Mouse (Mus musculus) myocyte (in vitro differentiated cells): ENCODE measurements at regions not wholly inside any gene's neighbourhood (a gene's known extent, or its start where the extent isn't known, plus 50 kb on each side); places are given as distances from the start of the nearest gene placed in this dataset.

Experiments used
- H3K27me3 ChIP-seq: one replicate; pipeline ENCODE4 v1.6.1; 2011; ENCODE audit not compliant: control insufficient read depth, insufficient read depth, insufficient read length
- H3K36me3 ChIP-seq: one replicate; pipeline ENCODE4 v1.6.1; 2011; ENCODE audit not compliant: control insufficient read depth, insufficient read depth
- H3K4me2 ChIP-seq: one replicate; pipeline ENCODE4 v1.6.1; 2011; ENCODE audit warnings: low read depth, control low read depth
- H3K4me3 ChIP-seq: one replicate; pipeline ENCODE4 v1.5.1; 2011; ENCODE audit warnings: mild to moderate bottlenecking, control low read depth, moderate library complexity
- H3K79me2 ChIP-seq: one replicate; pipeline ENCODE4 v1.6.1; 2011; ENCODE audit not compliant: control insufficient read depth, insufficient read depth
- H3ac ChIP-seq: one replicate; pipeline ENCODE4 v1.6.1; 2011; ENCODE audit not compliant: control insufficient read depth, insufficient read length
- CEBPB ChIP-seq: IDR thresholded peaks from 2 replicates; pipeline ENCODE4 v1.6.1; 2011; ENCODE audit warnings: mild to moderate bottlenecking, moderate library complexity; ENCODE audit not compliant: poor library complexity, insufficient read depth, severe bottlenecking
- E2F4 ChIP-seq: IDR thresholded peaks from one replicate; pipeline ENCODE4 v1.6.1; 2011; ENCODE audit warnings: mild to moderate bottlenecking, control low read depth, moderate library complexity; ENCODE audit not compliant: insufficient read depth
- MAX ChIP-seq: IDR thresholded peaks from one replicate; pipeline ENCODE4 v1.6.1; 2011; ENCODE audit warnings: low read depth, mild to moderate bottlenecking, control low read depth
- MYOD1 ChIP-seq, 3 experiments: IDR thresholded peaks; one replicate each; pipeline ENCODE4 v1.6.1; 2011; ENCODE audit warnings: control low read depth in 2 of 3, low read depth in 2 of 3, mild to moderate bottlenecking in 2 of 3, moderate library complexity in 1 of 3; ENCODE audit not compliant: insufficient read length in 2 of 3, control insufficient read depth in 1 of 3
- MYOG ChIP-seq, 3 experiments: IDR thresholded peaks; one replicate each; pipeline ENCODE4 v1.6.1; 2011; ENCODE audit warnings: control low read depth in 2 of 3, low read depth in 2 of 3, mild to moderate bottlenecking in 2 of 3; ENCODE audit not compliant: insufficient read length in 2 of 3, control insufficient read depth in 1 of 3, insufficient read depth in 1 of 3
- POLR2A ChIP-seq: IDR thresholded peaks from one replicate; pipeline ENCODE4 v1.6.1; 2011; ENCODE audit warnings: low read depth, mild to moderate bottlenecking, control low read depth, moderate library complexity; ENCODE audit not compliant: insufficient read length
- POLR2AphosphoS2 ChIP-seq: IDR thresholded peaks from one replicate; pipeline ENCODE4 v1.6.1; 2011; ENCODE audit warnings: low read depth, control low read depth; ENCODE audit not compliant: insufficient read length
- REST ChIP-seq: IDR thresholded peaks from one replicate; pipeline ENCODE4 v1.6.1; 2011; ENCODE audit warnings: mild to moderate bottlenecking, control low read depth, moderate library complexity; ENCODE audit not compliant: insufficient read depth, insufficient read length
- SRF ChIP-seq: IDR thresholded peaks from one replicate; pipeline ENCODE4 v1.6.1; 2011; ENCODE audit warnings: low read depth; ENCODE audit not compliant: control insufficient read depth, insufficient read length
- TCF12 ChIP-seq: IDR thresholded peaks from one replicate; pipeline ENCODE4 v1.6.1; 2011; ENCODE audit warnings: mild to moderate bottlenecking, control low read depth; ENCODE audit not compliant: poor library complexity, insufficient read depth, severe bottlenecking
- TCF3 ChIP-seq: IDR thresholded peaks from one replicate; pipeline ENCODE4 v1.6.1; 2011; ENCODE audit warnings: low read depth, control low read depth; ENCODE audit not compliant: insufficient read length
- USF1 ChIP-seq: IDR thresholded peaks from one replicate; pipeline ENCODE4 v1.6.1; 2011; ENCODE audit warnings: low read depth, mild to moderate bottlenecking, control low read depth, moderate library complexity

DNA sequence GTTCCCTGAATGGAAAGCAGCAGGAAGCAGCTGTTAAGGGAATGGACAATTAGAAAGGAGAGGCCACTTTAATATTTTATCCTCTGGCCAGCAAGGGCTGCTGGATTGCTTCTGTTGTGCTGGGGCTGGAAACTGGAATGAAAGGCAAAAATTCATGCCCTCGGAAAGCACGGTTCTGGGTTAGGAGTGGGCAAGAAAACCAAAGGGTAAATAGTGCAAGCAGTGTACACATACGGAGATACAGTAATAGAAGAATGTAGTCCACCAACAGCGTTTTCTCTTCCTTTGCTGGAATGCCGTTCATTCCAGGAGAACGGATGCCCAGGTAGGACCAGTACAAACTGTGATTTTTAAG, 50.8 kb upstream of the Zfr start:
- Histone ChIP-seq H3K27me3 (no peaks in the 10 kb centered on the region), H3K4me3 (no peak overlapping the region), H3K36me3 (no peaks in the 10 kb centered on the region), H3K4me2 (peak overlapping the region; percentile 52), H3K79me2 (no peaks in the 10 kb centered on the region), H3ac (no peak overlapping the region)
- TF ChIP-seq POLR2AphosphoS2 (no peak), TCF3 (no peak), POLR2A (no peak), MAX (no peak), CEBPB (no peak), MYOG (IDR thresholded peaks at IDR 0.05; ENCODE audit: control insufficient read depth in 1 of 3, insufficient read depth in 1 of 3, insufficient read length in 2 of 3, low read depth in 2 of 3) (no peak), E2F4 (no peak), SRF (no peak), MYOD1 (IDR thresholded peaks at IDR 0.05; ENCODE audit: control insufficient read depth in 1 of 3, insufficient read length in 2 of 3, low read depth in 2 of 3) (no peak), REST (no peak), TCF12 (no peak), USF1 (no peak)

DNA sequence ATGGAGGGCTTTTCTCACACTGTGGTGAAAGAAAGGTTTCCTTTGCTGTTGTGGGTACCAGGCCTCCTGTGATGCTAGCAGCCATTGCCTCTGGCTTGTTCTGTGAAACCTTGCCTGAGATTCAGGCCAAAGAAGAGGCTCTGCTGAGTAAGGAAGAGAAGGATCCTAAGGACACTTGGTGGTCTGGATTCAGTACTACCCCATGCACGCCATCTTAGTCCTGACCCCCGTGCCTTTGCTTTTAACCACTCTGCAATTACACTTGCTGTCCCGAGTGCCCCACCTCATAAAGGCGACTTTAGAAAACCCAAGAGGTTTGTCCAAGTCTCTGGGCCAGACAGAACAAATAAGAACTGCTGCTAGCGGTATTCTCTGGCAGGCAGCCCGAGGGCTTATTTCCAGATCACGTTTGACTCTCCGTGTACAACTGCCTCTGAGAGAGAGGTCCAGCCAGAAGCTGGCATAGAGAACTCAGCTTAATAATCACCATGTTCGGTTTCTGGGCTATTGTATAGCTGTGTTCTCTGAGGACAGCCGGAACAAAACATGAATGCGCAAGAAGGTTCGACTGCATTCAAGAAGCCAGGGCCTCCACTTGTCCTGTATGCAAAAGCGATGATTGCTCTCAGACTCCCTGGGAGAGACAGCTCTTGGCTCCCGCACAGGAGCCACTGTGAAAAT, 51.3 kb upstream of the Zfr start:
- no peak overlapping the region for H3ac ChIP-seq
- H3K27me3 ChIP-seq: no peaks in the 10 kb centered on the region
- H3K4me3 ChIP-seq: no peak overlapping the region
- TF ChIP-seq USF1 (no peak), REST (no peak), TCF3 (no peak), MYOD1 (IDR thresholded peaks at IDR 0.05; ENCODE audit: control insufficient read depth in 1 of 3, insufficient read length in 2 of 3, low read depth in 2 of 3) (no peak), MAX (no peak), POLR2A (no peak), POLR2AphosphoS2 (no peak), TCF12 (no peak), SRF (no peak), E2F4 (no peak), CEBPB (no peak), MYOG (IDR thresholded peaks at IDR 0.05; ENCODE audit: control insufficient read depth in 1 of 3, insufficient read depth in 1 of 3, insufficient read length in 2 of 3, low read depth in 2 of 3) (no peak)
- H3K4me2 ChIP-seq: peak overlapping the region; percentile 52
- H3K36me3 ChIP-seq: no peaks in the 10 kb centered on the region
- no peaks in the 10 kb centered on the region for H3K79me2 ChIP-seq

DNA sequence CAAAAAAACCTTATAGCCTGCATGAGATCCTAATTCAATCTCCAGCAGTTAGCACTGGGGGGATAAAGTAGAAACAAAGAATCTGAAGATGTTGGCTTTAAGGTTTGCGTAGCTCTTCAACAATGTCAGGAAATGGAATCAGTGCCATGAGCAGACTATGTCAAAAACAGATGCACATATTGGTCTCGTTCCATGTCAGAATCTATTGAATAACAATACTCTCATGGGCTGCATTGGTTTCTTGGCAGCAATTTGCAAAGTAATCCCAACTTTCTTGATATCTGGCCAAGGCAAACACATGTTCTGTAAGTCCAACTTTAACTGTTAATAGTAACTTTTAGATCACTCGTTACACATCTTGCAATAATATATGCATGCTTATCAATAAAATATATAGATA, 58.1 kb upstream of the Sub1 start:
- Histone ChIP-seq H3K36me3 (no peaks in the 10 kb centered on the region), H3ac (no peak overlapping the region), H3K4me2 (no peak overlapping the region), H3K4me3 (no peak overlapping the region), H3K27me3 (peaks cover 11% of the 10 kb centered on the region), H3K79me2 (no peaks in the 10 kb centered on the region)
- TF ChIP-seq TCF3: no peak

DNA sequence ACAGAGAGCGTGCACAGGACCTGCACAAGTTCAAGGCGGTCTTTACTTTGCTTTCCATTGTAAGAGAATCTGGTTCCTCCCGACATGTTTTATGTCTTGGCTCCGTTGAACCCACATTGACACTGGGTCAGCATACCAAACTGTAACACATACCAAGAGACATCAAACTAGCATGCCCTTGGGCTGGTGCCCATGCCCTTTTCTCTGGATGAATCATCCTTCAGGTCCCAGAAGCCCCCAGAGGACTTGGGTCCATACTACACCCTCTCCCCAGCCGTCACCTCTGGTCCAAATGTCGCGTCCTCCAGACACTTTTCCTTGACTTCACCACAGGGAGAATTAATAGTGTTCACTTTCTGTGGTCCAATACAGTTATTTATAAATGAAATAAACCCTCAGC, 56.8 kb upstream of the Sub1 start:
- no peak overlapping the region for H3ac ChIP-seq
- no peaks in the 10 kb centered on the region for H3K36me3 ChIP-seq
- peaks cover 11% of the 10 kb centered on the region for H3K27me3 ChIP-seq
- H3K79me2 ChIP-seq: no peaks in the 10 kb centered on the region
- no peak overlapping the region for H3K4me2 ChIP-seq
- no peak for TF ChIP-seq REST
- TF ChIP-seq SRF: no peak
- TF ChIP-seq TCF3: no peak
- no peak for TF ChIP-seq MYOD1 (IDR thresholded peaks at IDR 0.05; ENCODE audit: control insufficient read depth in 1 of 3, insufficient read length in 2 of 3, low read depth in 2 of 3)
- TF ChIP-seq E2F4: no peak
- TF ChIP-seq MAX: no peak
- no peak for TF ChIP-seq POLR2A
- TF ChIP-seq MYOG (IDR thresholded peaks at IDR 0.05; ENCODE audit: control insufficient read depth in 1 of 3, insufficient read depth in 1 of 3, insufficient read length in 2 of 3, low read depth in 2 of 3): no peak
- TF ChIP-seq POLR2AphosphoS2: no peak
- no peak for TF ChIP-seq CEBPB
- TF ChIP-seq USF1: no peak
- no peak for TF ChIP-seq TCF12
- no peak overlapping the region for H3K4me3 ChIP-seq

GRCm38 (mm10) chr15:12048965-12049364, 52.2 kb upstream of the Sub1 start:
- Histone ChIP-seq H3K4me2 (no peak overlapping the region), H3K36me3 (no peaks in the 10 kb centered on the region), H3K4me3 (no peak overlapping the region), H3K79me2 (no peaks in the 10 kb centered on the region), H3K27me3 (peaks cover 5% of the 10 kb centered on the region), H3ac (no peak overlapping the region)
- TF ChIP-seq CEBPB (no peak), SRF (no peak), MYOG (IDR thresholded peaks at IDR 0.05; ENCODE audit: control insufficient read depth in 1 of 3, insufficient read depth in 1 of 3, insufficient read length in 2 of 3, low read depth in 2 of 3) (no peak), USF1 (no peak), MYOD1 (IDR thresholded peaks at IDR 0.05; ENCODE audit: control insufficient read depth in 1 of 3, insufficient read length in 2 of 3, low read depth in 2 of 3) (no peak), REST (no peak), TCF3 (no peak), E2F4 (no peak), MAX (no peak), TCF12 (no peak), POLR2A (no peak), POLR2AphosphoS2 (no peak)
